Mouse (Mus musculus) layer of hippocampus, adult 18-20 months (tissue): Measurements from ENCODE around the gene Myh2. TPM values are rescaled to one million over a fixed set of nuclear protein-coding genes. Genes with fewer than 3 reads are reported as not detected.

ENCODE experiments used
- DNase-seq, 2 experiments: peaks; one replicate each; pipeline ENCODE4 v3.0.0; 2022; ENCODE audit warnings: low spot score in 2 of 2
- total RNA-seq, 2 experiments: library from RNA; stranded (reverse); gene quantifications; 2 replicates each; pipeline ENCODE4 v1.2.3; 2021

Myh2 gene
- total RNA-seq, 2 experiments from 2014 or later = 0.15 to 0.25 TPM

GRCm38 (mm10) chr11:67151651-67152630 lies 18.9 kb upstream of the Myh2 start:
- DNase-seq = no peak

- DNase-seq = peak; percentile 15 to 32
Observed at GRCm38 (mm10) chr11:67153123-67153522, 17.7 kb upstream of the Myh2 start.

- DNase-seq = no peak
Observed at GRCm38 (mm10) chr11:67153843-67154242, 17.0 kb upstream of the Myh2 start.

GRCm38 (mm10) chr11:67155650-67156049 lies 15.2 kb upstream of the Myh2 start:
- DNase-seq = no peak

GRCm38 (mm10) chr11:67160131-67160530 lies 10.7 kb upstream of the Myh2 start:
- DNase-seq = no peak

- no peak for DNase-seq
Observed at GRCm38 (mm10) chr11:67163701-67164100, 7.1 kb upstream of the Myh2 start.

GRCm38 (mm10) chr11:67164851-67165250 lies 6.0 kb upstream of the Myh2 start:
- no peak for DNase-seq

GRCm38 (mm10) chr11:67169301-67169700 lies 1.5 kb upstream of the Myh2 start:
- no peak for DNase-seq

- DNase-seq = no peak
Observed at GRCm38 (mm10) chr11:67172439-67172838, 1.6 kb downstream of the Myh2 start.

GRCm38 (mm10) chr11:67176376-67176775 lies 5.5 kb downstream of the Myh2 start:
- no peak for DNase-seq

- no peak for DNase-seq
Observed at GRCm38 (mm10) chr11:67190316-67190715, 19.5 kb downstream of the Myh2 start.

- no peak for DNase-seq
Observed at GRCm38 (mm10) chr11:67190814-67191213, 20.0 kb downstream of the Myh2 start.

- DNase-seq = no peak
Observed at GRCm38 (mm10) chr11:67191496-67191895, 20.7 kb downstream of the Myh2 start.

GRCm38 (mm10) chr11:67199321-67199720 lies 28.5 kb downstream of the Myh2 start:
- no peak for DNase-seq

- no peak for DNase-seq
Observed at GRCm38 (mm10) chr11:67199752-67200151, 28.9 kb downstream of the Myh2 start, which contains the start of gene Myh1. Gene Myh1, plus strand, starts transcription at chr11:67200052.

GRCm38 (mm10) chr11:67204766-67205165 lies 33.9 kb downstream of the Myh2 start:
- peak in 1 of 2 experiments; percentile 31 for DNase-seq

GRCm38 (mm10) chr11:67221803-67222202 lies 51.0 kb downstream of the Myh2 start:
- DNase-seq = peak in 1 of 2 experiments; percentile 59

- no peak for DNase-seq
Observed at GRCm38 (mm10) chr11:67224466-67224865, 53.6 kb downstream of the Myh2 start.

- no peak for DNase-seq
Observed at GRCm38 (mm10) chr11:67228731-67229130, 57.9 kb downstream of the Myh2 start.

GRCm38 (mm10) chr11:67229166-67229565 lies 58.3 kb downstream of the Myh2 start:
- peak in 1 of 2 experiments; percentile 15 for DNase-seq

- no peak for DNase-seq
Observed at GRCm38 (mm10) chr11:67229946-67230345, 59.1 kb downstream of the Myh2 start.

- peak in 1 of 2 experiments; percentile 74 for DNase-seq
Observed at GRCm38 (mm10) chr11:67235639-67236358, 65.0 kb downstream of the Myh2 start.
